22 mouse cellular contexts compared by ENCODE assay signal in genomic region chr7:128543961-128544360, GRCm38 (mm10).
"Had no signal": no experiment of that assay in that cellular context is flagged by ENCODE, and none has a peak within 500 bp of the region (broad histone marks: within the 10 kb centered on the region; RNA-seq: fewer than 3 reads in every experiment).

No protein-coding gene starts in this region.

- DNase-seq: kidney, postnatal 25 days; layer of hippocampus, adult 9-11 months; liver; lung, adult 18-20 months; lung, postnatal 10 days; lung, postnatal 36 days; retina, postnatal 1 day; right cerebral cortex, postnatal 25 days; thymus, adult 18-20 months; thymus, postnatal 36 days had no signal

- H3K27me3 ChIP-seq: limb, embryonic 13.5 days; liver, embryonic 12.5 days; liver, embryonic 15.5 days; lung, embryonic 15.5 days; megakaryocyte, embryonic 14.5 days; midbrain, embryonic 13.5 days; neural tube, embryonic 13.5 days had no signal

- H3K9me3 ChIP-seq: limb, embryonic 10.5 days; limb, embryonic 13.5 days; liver, embryonic 12.5 days; liver, embryonic 15.5 days; lung, embryonic 15.5 days; megakaryocyte, embryonic 14.5 days; midbrain, embryonic 10.5 days; midbrain, embryonic 13.5 days; neural tube, embryonic 13.5 days had no signal

- ATAC-seq: liver, embryonic 12.5 days; midbrain, embryonic 13.5 days; midbrain, embryonic 16.5 days had no signal

- H3K4me3 ChIP-seq: layer of hippocampus, adult 2 months; limb, embryonic 10.5 days; limb, embryonic 13.5 days; liver, embryonic 12.5 days; liver, embryonic 15.5 days; lung, embryonic 15.5 days; megakaryocyte, embryonic 14.5 days; midbrain, embryonic 10.5 days; midbrain, embryonic 13.5 days; myocyte; neural tube, embryonic 13.5 days had no signal

- H3K36me3 ChIP-seq: midbrain, embryonic 13.5 days had no signal

- H3K9ac ChIP-seq: limb, embryonic 13.5 days; liver, embryonic 12.5 days; liver, embryonic 15.5 days; lung, embryonic 15.5 days; midbrain, embryonic 13.5 days; neural tube, embryonic 13.5 days had no signal

- H3K4me2 ChIP-seq: limb, embryonic 13.5 days; liver, embryonic 12.5 days; liver, embryonic 15.5 days; lung, embryonic 15.5 days; midbrain, embryonic 13.5 days; neural tube, embryonic 13.5 days had no signal

- H3K27ac ChIP-seq: layer of hippocampus, adult 2 months; limb, embryonic 10.5 days; limb, embryonic 13.5 days; liver, embryonic 12.5 days; liver, embryonic 15.5 days; lung, embryonic 15.5 days; midbrain, embryonic 10.5 days; neural tube, embryonic 13.5 days had no signal
